Mouse (Mus musculus) CH12.LX (cell line): ENCODE measurements at regions not wholly inside any gene's neighbourhood (a gene's known extent, or its start where the extent isn't known, plus 50 kb on each side); places are given as distances from the start of the nearest gene placed in this dataset.

ENCODE experiments used
- CHD2 ChIP-seq: IDR thresholded peaks from 2 replicates; pipeline ENCODE4 v1.6.1; 2011; ENCODE audit warnings: low read length, improper control_type of control experiment
- CTCF ChIP-seq, 2 experiments: IDR thresholded peaks in 1 of 2; conservative IDR thresholded peaks in 1 of 2; 2 replicates each; pipeline ENCODE4 v1.5.1; 2011 to 2012; ENCODE audit warnings: low read depth in 2 of 2, low read length in 2 of 2, improper control_type of control experiment in 1 of 2, inconsistent platforms in 1 of 2, mild to moderate bottlenecking in 1 of 2, moderate library complexity in 1 of 2
- HCFC1 ChIP-seq: IDR thresholded peaks from 2 replicates; pipeline ENCODE4 v1.6.1; 2012; ENCODE audit warnings: low read depth, mild to moderate bottlenecking, inconsistent platforms, low read length, improper control_type of control experiment
- MXI1 ChIP-seq: IDR thresholded peaks from 2 replicates; pipeline ENCODE4 v1.6.1; 2011; ENCODE audit warnings: mild to moderate bottlenecking, low read depth, low read length, improper control_type of control experiment
- POLR2A ChIP-seq: IDR thresholded peaks from 2 replicates; pipeline ENCODE4 v1.6.1; 2011; ENCODE audit warnings: low read depth, mild to moderate bottlenecking, improper control_type of control experiment, low read length
- TCF12 ChIP-seq: IDR thresholded peaks from 2 replicates; pipeline ENCODE4 v1.6.1; 2014; ENCODE audit warnings: low read depth, mild to moderate bottlenecking, inconsistent platforms, low read length, improper control_type of control experiment
- ZC3H11A ChIP-seq: IDR thresholded peaks from 2 replicates; pipeline ENCODE4 v1.6.1; 2012; ENCODE audit warnings: low read depth, mild to moderate bottlenecking, inconsistent platforms, low read length, improper control_type of control experiment

- TF ChIP-seq HCFC1 (no peak), CTCF (conservative IDR thresholded peaks at IDR 0.05 in 1 of 2, IDR thresholded peaks at IDR 0.05 in 1 of 2; ENCODE audit: low read depth in 2 of 2, low read length in 2 of 2) (no peak), CHD2 (no peak), MXI1 (no peak), POLR2A (no peak), ZC3H11A (no peak), TCF12 (no peak)
Measured at GRCm38 (mm10) chr11:40309646-40310045, 385.4 kb downstream of the Mat2b start.
